11 mouse cellular contexts compared by ENCODE assay signal in genomic region chr11:110165409-110165808, GRCm38 (mm10).
"Had no signal": no experiment of that assay in that cellular context is flagged by ENCODE, and none has a peak within 500 bp of the region (broad histone marks: within the 10 kb centered on the region; RNA-seq: fewer than 3 reads in every experiment).

No protein-coding gene starts in this region.

- ATAC-seq: liver, embryonic 12.5 days had no signal

- H3K27ac ChIP-seq: left cerebral cortex, adult 2 months; limb, embryonic 10.5 days; liver, embryonic 12.5 days; lung, embryonic 15.5 days; midbrain, embryonic 12.5 days had no signal

- H3K36me3 ChIP-seq: limb, embryonic 10.5 days; liver, embryonic 12.5 days; midbrain, embryonic 12.5 days had no signal

- H3K4me3 ChIP-seq: left cerebral cortex, adult 2 months; limb, embryonic 10.5 days; liver, embryonic 12.5 days; lung, embryonic 15.5 days; megakaryocyte, embryonic 14.5 days; midbrain, embryonic 12.5 days had no signal

- DNase-seq: kidney, adult 18-20 months; kidney, postnatal 25 days; lung, postnatal 4 days; thymus, adult 2 months; thymus, postnatal 25 days had no signal

- H3K4me1 ChIP-seq: liver, embryonic 12.5 days; megakaryocyte, embryonic 14.5 days; midbrain, embryonic 12.5 days had no signal

- H3K4me2 ChIP-seq: liver, embryonic 12.5 days; midbrain, embryonic 12.5 days had no signal

- H3K9me3 ChIP-seq: limb, embryonic 10.5 days; liver, embryonic 12.5 days; lung, embryonic 15.5 days; megakaryocyte, embryonic 14.5 days; midbrain, embryonic 12.5 days had no signal

- H3K27me3 ChIP-seq: liver, embryonic 12.5 days; lung, embryonic 15.5 days; megakaryocyte, embryonic 14.5 days; midbrain, embryonic 12.5 days had no signal

- H3K9ac ChIP-seq: liver, embryonic 12.5 days; lung, embryonic 15.5 days; midbrain, embryonic 12.5 days had no signal
